ENCODE assay signal across 21 mouse cellular contexts in genomic region chr1:58275879-58276278, GRCm38 (mm10). TPM values are rescaled to one million over a fixed set of nuclear protein-coding genes. Genes with fewer than 3 reads are reported as not detected.
DNase-seq lines count a peak whose midpoint lies in the region; ATAC-seq and TF ChIP-seq lines count a peak whose summit lies in the region.
"Had no signal": no experiment of that assay in that cellular context is flagged by ENCODE, and none has a peak within 500 bp of the region (broad histone marks: within the 10 kb centered on the region; RNA-seq: fewer than 3 reads in every experiment).

No protein-coding gene starts in this region.

- no peak overlapping the region for H3K4me2 ChIP-seq in kidney, embryonic 14.5 days (replicated peaks; ENCODE audit: low read depth, low read length)
- no peak overlapping the region for H3K4me2 ChIP-seq in embryonic facial prominence, embryonic 14.5 days (ENCODE audit: low read depth, low read length)
- H3K4me2 ChIP-seq: heart, embryonic 15.5 days; hindbrain, embryonic 13.5 days; intestine, embryonic 15.5 days; midbrain, embryonic 12.5 days had no signal

- H3K4me1 ChIP-seq in kidney, embryonic 14.5 days (ENCODE audit: control insufficient read depth, insufficient read depth, low read length), result 0 out of 2 replicates have a peak, but pooled peaks cover 2% of the 10 kb centered on the region
- H3K4me1 ChIP-seq in kidney, adult 2 months (ENCODE audit: control insufficient read depth, insufficient read depth, low read length), result no peaks in the 10 kb centered on the region
- peaks cover 1% of the 10 kb centered on the region for H3K4me1 ChIP-seq in G1E (ENCODE audit: insufficient read depth, low read depth, low read length)
- H3K4me1 ChIP-seq in embryonic facial prominence, embryonic 14.5 days (ENCODE audit: control insufficient read depth, insufficient read depth, low read length), result peaks cover 9% of the 10 kb centered on the region; the same call in 1 of the 2 replicates
- H3K4me1 ChIP-seq: heart, embryonic 15.5 days; intestine, embryonic 15.5 days had no signal

- H3K4me3 ChIP-seq in kidney, embryonic 14.5 days (ENCODE audit: low read length), result no peak overlapping the region
- no peak overlapping the region for H3K4me3 ChIP-seq in kidney, adult 2 months (ENCODE audit: insufficient read depth, low read depth, low read length)
- H3K4me3 ChIP-seq in G1E (ENCODE audit: low read depth, low read length), result no peak overlapping the region
- H3K4me3 ChIP-seq in embryonic facial prominence, embryonic 14.5 days (ENCODE audit: low read depth, low read length), result no peak overlapping the region
- H3K4me3 ChIP-seq: heart, embryonic 15.5 days; hindbrain, embryonic 13.5 days; intestine, embryonic 15.5 days; midbrain, embryonic 12.5 days had no signal

- no peaks in the 10 kb centered on the region for H3K9me3 ChIP-seq in kidney, embryonic 14.5 days (ENCODE audit: control insufficient read depth, low read length)
- H3K9me3 ChIP-seq in G1E (replicated peaks), result no peaks in the 10 kb centered on the region
- H3K9me3 ChIP-seq in embryonic facial prominence, embryonic 14.5 days (ENCODE audit: control insufficient read depth, low read length), result no peaks in the 10 kb centered on the region
- H3K9me3 ChIP-seq: heart, embryonic 15.5 days; hindbrain, embryonic 13.5 days; intestine, embryonic 15.5 days; midbrain, embryonic 12.5 days had no signal

- H3K9ac ChIP-seq in kidney, embryonic 14.5 days (ENCODE audit: low read depth, low read length), result no peak overlapping the region; the same call in 1 of the 2 replicates
- H3K9ac ChIP-seq in embryonic facial prominence, embryonic 14.5 days (ENCODE audit: low read depth, low read length), result no peak overlapping the region
- H3K9ac ChIP-seq: heart, embryonic 15.5 days; hindbrain, embryonic 13.5 days; intestine, embryonic 15.5 days; midbrain, embryonic 12.5 days had no signal

- H3K36me3 ChIP-seq in kidney, embryonic 14.5 days (ENCODE audit: control insufficient read depth, insufficient read depth, low read length), result no peaks in the 10 kb centered on the region
- no peaks in the 10 kb centered on the region for H3K36me3 ChIP-seq in kidney, adult 2 months (ENCODE audit: control insufficient read depth, insufficient read depth, low read length)
- no peaks in the 10 kb centered on the region for H3K36me3 ChIP-seq in G1E (replicated peaks)
- no peaks in the 10 kb centered on the region for H3K36me3 ChIP-seq in embryonic facial prominence, embryonic 14.5 days (ENCODE audit: control insufficient read depth, insufficient read depth, low read length)
- H3K36me3 ChIP-seq: heart, embryonic 15.5 days; hindbrain, embryonic 13.5 days; intestine, embryonic 15.5 days; midbrain, embryonic 12.5 days had no signal

- TF ChIP-seq CTCF in kidney, adult 2 months (conservative IDR thresholded peaks at IDR 0.05; ENCODE audit: insufficient read depth, insufficient read length, low read depth, low read length), result no peak
- no peak for TF ChIP-seq CTCF in G1E (IDR thresholded peaks at IDR 0.05; ENCODE audit: low read depth, low read length)

- ATAC-seq in kidney, embryonic 14.5 days (ENCODE audit: low FRiP score, low TSS enrichment), result peak; percentile 21; the same call in 1 of the 2 replicates
- ATAC-seq in G1E (ENCODE audit: extremely low read depth, insufficient number of reproducible peaks, low FRiP score, poor library complexity, severe bottlenecking), result no peak
- ATAC-seq in embryonic facial prominence, embryonic 14.5 days (ENCODE audit: low read depth), result peak; percentile 71; the same call in 1 of the 2 replicates
- ATAC-seq: intestine, embryonic 15.5 days had no signal

- no peak overlapping the region for H3K27ac ChIP-seq in kidney, embryonic 14.5 days (ENCODE audit: low read depth, low read length)
- no peak overlapping the region for H3K27ac ChIP-seq in kidney, adult 2 months (ENCODE audit: insufficient read depth, low read depth, low read length)
- no peak overlapping the region for H3K27ac ChIP-seq in embryonic facial prominence, embryonic 14.5 days (replicated peaks; ENCODE audit: low read depth, low read length)
- H3K27ac ChIP-seq: heart, embryonic 15.5 days; hindbrain, embryonic 13.5 days; intestine, embryonic 15.5 days; midbrain, embryonic 12.5 days had no signal

- TF ChIP-seq POLR2A in kidney, adult 2 months (IDR thresholded peaks at IDR 0.05; ENCODE audit: low read depth, low read length), result no peak

- DNase-seq in kidney, adult 2 months, result no peak
- DNase-seq in G1E (ENCODE audit: low spot score) (peak; percentile 27), MN1 (ENCODE audit: low spot score) (no peak)
- DNase-seq in embryo, embryonic 10 days (ENCODE audit: low spot score), result peak; percentile 42
- peak; percentile 54 for DNase-seq in embryonic facial prominence, embryonic 14.5 days (ENCODE audit: low spot score)
- no peak for DNase-seq in cerebellum, adult 8-10 months
- DNase-seq in right cerebral cortex, adult 18-20 months, result no peak
- DNase-seq: adrenal gland, postnatal 14 days; cerebellum, adult 11-12 months; gastrocnemius, postnatal 14 days; kidney, postnatal 25 days; lung, adult 2 months; lung, postnatal 4 days; thymus, postnatal 4 days had no signal

- WGBS in kidney, embryonic 14.5 days, result 38% methylated on average over 9 of the region's 9 CpGs
- WGBS in kidney, adult 2 months, result 29% methylated on average over 9 of the region's 9 CpGs
- WGBS in embryonic facial prominence, embryonic 14.5 days, result 23% methylated on average over 9 of the region's 9 CpGs

- no peaks in the 10 kb centered on the region for H3K27me3 ChIP-seq in kidney, embryonic 14.5 days (ENCODE audit: control insufficient read depth, insufficient read depth, low read length)
- H3K27me3 ChIP-seq in kidney, adult 2 months (replicated peaks; ENCODE audit: control insufficient read depth, insufficient read depth, low read length), result no peaks in the 10 kb centered on the region
- peaks cover 25% of the 10 kb centered on the region for H3K27me3 ChIP-seq in G1E (ENCODE audit: insufficient read depth, low read length)
- no peaks in the 10 kb centered on the region for H3K27me3 ChIP-seq in embryonic facial prominence, embryonic 14.5 days (replicated peaks; ENCODE audit: control insufficient read depth, insufficient read depth, low read length)
- H3K27me3 ChIP-seq: heart, embryonic 15.5 days; hindbrain, embryonic 13.5 days; intestine, embryonic 15.5 days; midbrain, embryonic 12.5 days had no signal

RNA-seq across cellular contexts. Expression of gene Aox2, which starts 2.2 kb away (rescaled TPM):
- 0.06 and 0.12 TPM in 2 replicates for polyA plus RNA-seq in kidney, embryonic 14.5 days (2014; fragmentation: Nextera tagmentation; extraction: Ambion mirVana)
- polyA plus RNA-seq in kidney, adult 2 months (2012; rRNA removed), result 0.03 TPM in 2 replicates
- 1.4 and 1.5 TPM in 2 replicates for total RNA-seq in G1E (2014; fragmentation: Nextera tagmentation)
- 1.4 and 1.8 TPM in 2 replicates for total RNA-seq in G1E (2017)
- polyA plus RNA-seq in G1E (2012), result 0.77 and 0.79 TPM in 2 replicates
- polyA plus RNA-seq in embryonic facial prominence, embryonic 14.5 days (2014; fragmentation: Nextera tagmentation; extraction: Ambion mirVana), result 1.2 and 1.4 TPM in 2 replicates
- polyA plus RNA-seq: heart, embryonic 15.5 days; liver, adult 2 months; lung, adult 2 months; midbrain, embryonic 12.5 days; neural tube, embryonic 14.5 days had no signal

Comparison
In these comparisons a context has a peak if more than half of its experiments do, and no peak if none do; other contexts are left out.
1. DNase-seq: peak in G1E (single experiment), embryo, embryonic 10 days (single experiment) and embryonic facial prominence, embryonic 14.5 days (single experiment); none in kidney, adult 2 months (single experiment), cerebellum, adult 8-10 months (single experiment), right cerebral cortex, adult 18-20 months (single experiment) and MN1 (single experiment).